In the genomic region with DNA sequence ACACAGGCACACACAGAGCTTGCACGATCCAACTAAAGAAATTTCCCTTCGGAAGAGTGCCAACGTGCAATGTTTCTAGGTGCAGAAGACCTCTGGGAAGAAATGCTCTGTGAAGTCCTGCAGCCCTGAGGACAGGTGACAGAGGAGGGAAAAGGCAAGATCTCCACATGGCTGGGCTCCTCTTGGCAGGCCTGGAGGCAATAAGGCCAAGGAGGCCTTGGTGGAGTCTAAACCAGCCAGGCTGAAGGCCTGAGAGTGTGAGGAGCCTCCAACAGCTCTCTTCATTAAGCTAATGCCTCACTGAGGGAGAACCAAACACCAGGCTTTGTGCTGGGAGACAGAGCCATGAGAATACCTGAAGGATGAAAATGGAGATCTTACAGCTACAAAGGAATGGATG, we compare ENCODE assay signal across 29 mouse cellular contexts. TPM values are rescaled to one million over a fixed set of nuclear protein-coding genes. Genes with fewer than 3 reads are reported as not detected.
"Had no signal": no experiment of that assay in that cellular context is flagged by ENCODE, and none has a peak within 500 bp of the region (broad histone marks: within the 10 kb centered on the region; RNA-seq: fewer than 3 reads in every experiment).

No protein-coding gene starts in this region.

- H3K4me3 ChIP-seq: limb, embryonic 10.5 days; limb, embryonic 13.5 days; liver, embryonic 12.5 days; liver, embryonic 15.5 days; lung, embryonic 15.5 days; megakaryocyte, embryonic 14.5 days; midbrain, embryonic 10.5 days; neural tube, embryonic 12.5 days; neural tube, embryonic 15.5 days; stomach, embryonic 15.5 days had no signal

- DNase-seq: kidney, adult 18-20 months; kidney, adult 9 months; kidney, postnatal 14 days; kidney, postnatal 4 days; layer of hippocampus, adult 9-11 months; layer of hippocampus, postnatal 36 days; liver; lung, adult 18-20 months; lung, postnatal 10 days; lung, postnatal 36 days; midbrain, embryonic 14.5 days; right cerebral cortex, adult 18-20 months; right cerebral cortex, postnatal 14 days; spleen, adult 18-20 months; thymus, postnatal 25 days had no signal

- H3K27ac ChIP-seq: limb, embryonic 10.5 days; limb, embryonic 13.5 days; liver, embryonic 12.5 days; liver, embryonic 15.5 days; lung, embryonic 15.5 days; midbrain, embryonic 10.5 days; neural tube, embryonic 12.5 days; neural tube, embryonic 15.5 days; stomach, embryonic 15.5 days had no signal

RNA-seq across cellular contexts. Expression of a gene that starts 40.5 kb away (rescaled TPM):
- total RNA-seq: layer of hippocampus, adult 18-20 months; layer of hippocampus, postnatal 36 days; left cerebral cortex, postnatal 25 days had no signal
- polyA plus RNA-seq: kidney, embryonic 16.5 days; limb, embryonic 10.5 days; limb, embryonic 13.5 days; liver, embryonic 12.5 days; liver, embryonic 15.5 days; lung, embryonic 15.5 days; midbrain, embryonic 10.5 days; neural tube, embryonic 12.5 days; neural tube, embryonic 15.5 days; stomach, embryonic 15.5 days; thymus, postnatal 0 days had no signal
